Mouse (Mus musculus): ENCODE measurements around the gene Avp. TPM values are rescaled to one million over a fixed set of nuclear protein-coding genes. Genes with fewer than 3 reads are reported as not detected.

The Avp gene
- total RNA-seq (2021), result 10 to 100 TPM in 1 of 2 experiments, under 1 TPM in 1; 0.68 to 21.7 TPM
- long read RNA-seq, experiment 1, result 0 reads
- long read RNA-seq, experiment 2, result 0 reads

GRCm38 (mm10) chr2:130582552-130582951, at the start of gene Avp:
TSS of gene Avp (minus strand) at chr2:130582554.
- intact Hi-C loops (cut with DNase I), result no loop called here
- DNase-seq (ENCODE audit: low spot score in 2 of 2), result no peak

DNA sequence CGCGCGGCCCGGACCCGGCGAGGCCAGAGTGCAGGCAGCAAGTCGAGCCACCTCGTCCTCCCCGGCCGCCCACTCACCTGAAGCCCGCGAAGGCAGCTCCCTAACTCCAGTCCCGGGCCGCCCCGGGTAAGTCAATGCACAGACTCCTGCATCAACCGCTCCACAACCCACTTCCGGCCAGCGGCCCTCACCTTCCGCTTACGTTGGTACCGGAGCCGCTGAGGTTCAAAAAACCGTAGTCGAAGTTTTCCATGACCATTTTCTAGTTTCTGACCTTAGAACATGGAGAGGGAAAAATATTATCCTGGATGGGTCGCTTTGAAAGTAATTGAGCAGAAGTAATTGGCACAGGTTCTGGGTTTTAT, 47.5 kb upstream of the Avp start, which contains the start of the genes Fastkd5 and Ubox5:
Gene Fastkd5, minus strand, starts transcription at position 189 of the 365 bp plus-strand sequence.
Gene Ubox5, minus strand, starts transcription at position 200 of the 365 bp plus-strand sequence.
- DNase-seq (ENCODE audit: low spot score in 2 of 2), result peak; percentile 86 to 92
- intact Hi-C loops (cut with DNase I), result no loop called here

GRCm38 (mm10) chr2:130629080-130629838, 46.9 kb upstream of the Avp start:
- intact Hi-C loops (cut with DNase I), result no loop called here
- no peak for DNase-seq (ENCODE audit: low spot score in 2 of 2)

DNA sequence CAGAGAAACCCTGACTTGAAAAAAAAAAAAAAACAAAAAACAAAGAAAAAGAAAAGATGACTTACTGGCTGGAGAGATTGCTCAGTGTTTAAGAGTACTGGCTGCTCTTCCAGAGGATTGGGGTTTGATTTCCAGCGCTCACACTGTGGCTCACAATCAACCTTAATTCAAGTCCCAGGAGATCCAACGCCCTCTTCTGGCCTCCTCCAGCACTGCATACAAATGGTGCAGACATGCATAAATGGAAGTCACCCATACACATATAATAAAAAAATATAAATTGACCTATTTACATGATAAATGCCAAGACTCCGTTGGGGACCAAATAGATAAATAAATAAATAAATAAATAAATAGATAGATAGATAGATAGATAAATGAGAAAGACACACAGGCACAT, 46.1 kb upstream of the Avp start:
- no peak for DNase-seq (ENCODE audit: low spot score in 2 of 2)
- intact Hi-C loops (cut with DNase I), result no loop called here

DNA sequence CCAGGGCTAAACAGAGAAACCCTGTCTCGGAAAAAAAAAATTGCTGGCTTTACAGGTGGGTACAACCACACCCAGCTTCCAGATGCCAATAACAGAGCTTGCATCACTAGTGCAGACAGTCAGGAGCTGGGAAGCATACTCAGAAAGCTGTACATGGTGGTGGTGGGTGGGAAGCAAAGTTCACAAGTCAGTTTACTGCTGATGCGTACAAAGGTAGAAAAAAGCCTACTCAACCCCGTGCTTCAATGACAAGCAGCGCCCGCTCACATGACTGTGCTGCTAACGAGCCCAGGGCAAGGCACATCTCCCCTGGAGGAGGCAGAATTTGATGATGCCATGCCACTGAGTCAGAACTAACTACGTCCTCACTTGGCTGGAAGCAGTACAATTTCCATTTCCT, 36.6 kb upstream of the Avp start:
- intact Hi-C loops (cut with DNase I), result no loop called here
- no peak for DNase-seq (ENCODE audit: low spot score in 2 of 2)

DNA sequence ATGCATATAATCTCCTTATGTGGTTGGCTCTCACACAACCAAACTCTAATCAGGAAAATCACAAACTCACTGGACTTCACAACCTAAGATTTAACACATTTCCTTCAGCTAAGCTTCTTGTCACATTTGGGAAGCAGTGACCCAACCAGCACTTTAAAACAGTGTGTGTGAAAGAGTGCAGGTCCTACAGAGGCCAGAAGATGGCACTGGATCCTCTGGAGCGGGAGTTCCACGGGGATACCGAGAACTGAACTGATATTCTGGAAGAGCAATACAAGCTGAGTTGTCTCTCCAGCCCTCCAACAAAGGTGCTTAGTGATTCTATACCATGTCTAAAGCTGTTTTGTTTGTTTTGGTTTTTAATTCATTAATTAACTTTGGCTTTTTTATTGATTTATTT, 30.7 kb upstream of the Avp start:
- no peak for DNase-seq (ENCODE audit: low spot score in 2 of 2)
- intact Hi-C loops (cut with DNase I), result no loop called here

GRCm38 (mm10) chr2:130602195-130602594, 19.8 kb upstream of the Avp start:
- DNase-seq (ENCODE audit: low spot score in 2 of 2), result no peak
- intact Hi-C loops (cut with DNase I), result no loop called here

DNA sequence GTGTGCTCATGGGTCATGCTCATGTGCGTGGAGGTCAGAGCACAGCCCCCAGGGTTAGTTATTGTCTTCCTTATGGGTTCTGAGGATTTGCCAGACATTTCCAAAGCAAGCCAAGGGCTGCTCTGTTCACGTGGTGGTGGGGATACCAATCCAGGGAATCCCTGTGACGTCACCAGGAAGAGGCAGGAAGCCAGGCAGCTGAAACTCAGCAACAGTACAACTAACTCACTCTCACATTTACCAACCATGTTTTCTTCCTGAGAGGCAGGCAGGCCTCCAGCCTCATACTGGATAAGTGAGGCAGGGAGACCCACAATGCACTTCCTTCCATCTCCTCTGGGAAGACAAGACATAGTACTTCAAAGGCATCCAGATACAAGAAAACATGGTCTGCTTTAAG, 16.0 kb upstream of the Avp start:
- DNase-seq (ENCODE audit: low spot score in 2 of 2), result no peak
- intact Hi-C loops (cut with DNase I), result no loop called here

DNA sequence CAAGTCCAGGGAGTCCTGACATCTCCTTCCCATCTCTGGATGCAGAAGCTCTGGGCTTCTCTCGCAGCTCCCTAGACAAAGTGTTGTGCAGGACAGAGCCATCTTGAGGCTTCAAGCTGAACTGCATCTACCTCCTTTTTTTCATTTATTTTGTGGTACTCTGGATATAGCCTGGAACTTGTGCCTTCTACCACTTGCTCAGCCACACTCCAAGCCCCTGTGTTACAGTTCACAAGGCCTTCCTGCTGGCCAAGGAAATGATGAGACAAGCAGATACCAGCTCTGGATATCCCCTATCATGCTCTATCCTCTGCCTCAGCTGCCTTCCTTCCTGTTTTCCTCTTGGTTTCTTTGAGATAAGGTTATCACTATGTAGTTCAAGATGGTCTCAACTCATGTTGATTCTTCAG, 15.3 kb upstream of the Avp start:
- peak; percentile 62 to 70 for DNase-seq (ENCODE audit: low spot score in 2 of 2)
- intact Hi-C loops (cut with DNase I), result no loop called here

DNA sequence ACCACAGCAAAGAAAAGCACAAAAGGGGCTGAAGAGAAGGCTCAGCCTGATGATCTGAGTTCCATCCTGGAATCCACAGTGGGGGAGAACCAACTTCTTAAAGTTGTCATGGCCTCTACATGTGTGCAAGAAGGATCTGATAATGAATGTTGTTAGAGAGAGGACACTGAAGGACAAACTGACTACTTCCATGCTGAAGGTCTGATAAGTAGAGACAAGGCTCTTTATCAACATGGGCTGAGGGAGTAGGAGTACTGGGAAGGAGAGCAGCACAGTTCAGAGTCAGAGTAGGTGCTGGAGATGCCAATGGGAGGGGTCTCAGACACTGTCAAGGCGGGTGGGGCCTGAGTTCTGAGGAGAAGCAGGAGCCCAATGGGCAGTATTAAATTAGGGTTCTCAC, 13.2 kb upstream of the Avp start:
- DNase-seq (ENCODE audit: low spot score in 2 of 2), result no peak
- intact Hi-C loops (cut with DNase I), result no loop called here

DNA sequence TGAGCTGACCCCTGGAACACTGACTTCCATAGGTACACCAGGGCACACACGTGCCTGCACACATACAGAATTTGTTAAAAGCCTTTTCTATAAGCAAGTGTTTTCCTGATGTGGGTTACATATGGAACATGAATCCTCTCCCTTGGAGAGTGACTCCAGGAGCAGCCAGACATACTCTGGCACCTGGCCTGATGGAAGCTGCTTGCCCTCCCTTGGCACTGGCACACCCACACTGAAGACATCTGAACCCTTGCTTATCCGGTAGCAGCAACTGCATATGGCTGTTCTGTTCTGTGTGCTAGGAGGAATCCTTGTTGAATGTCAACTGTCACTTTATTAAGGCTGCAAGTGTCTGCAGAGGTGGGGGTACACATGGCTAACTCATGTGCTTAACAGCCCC, 8.7 kb upstream of the Avp start:
- intact Hi-C loops (cut with DNase I), result no loop called here
- no peak for DNase-seq (ENCODE audit: low spot score in 2 of 2)

DNA sequence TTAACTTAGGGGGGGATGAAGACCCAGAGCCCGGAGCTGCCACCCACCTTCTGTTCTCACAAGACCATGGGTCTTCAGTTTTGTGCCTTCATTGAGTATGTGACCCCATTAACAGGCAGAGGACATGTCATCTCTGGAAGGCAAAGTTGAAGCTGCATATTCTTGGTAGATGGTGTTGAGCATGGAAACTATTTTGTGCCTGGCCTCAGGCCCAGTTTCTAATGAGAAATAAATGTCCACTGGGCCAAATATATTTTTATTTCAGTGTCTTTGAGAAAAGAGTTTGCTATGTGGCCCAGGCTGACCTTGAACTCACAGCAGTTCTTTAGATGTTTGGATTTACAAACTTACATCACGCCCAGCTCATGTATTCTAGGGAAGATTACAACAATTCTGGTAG, 7.4 kb upstream of the Avp start:
- intact Hi-C loops (cut with DNase I), result no loop called here

GRCm38 (mm10) chr2:130589157-130589556, 6.8 kb upstream of the Avp start:
- intact Hi-C loops (cut with DNase I), result no loop called here
- DNase-seq (ENCODE audit: low spot score in 2 of 2), result no peak

More for the DNA sequence above, 7.4 kb upstream of the Avp start:
- DNase-seq (ENCODE audit: low spot score in 2 of 2), result no peak

DNA sequence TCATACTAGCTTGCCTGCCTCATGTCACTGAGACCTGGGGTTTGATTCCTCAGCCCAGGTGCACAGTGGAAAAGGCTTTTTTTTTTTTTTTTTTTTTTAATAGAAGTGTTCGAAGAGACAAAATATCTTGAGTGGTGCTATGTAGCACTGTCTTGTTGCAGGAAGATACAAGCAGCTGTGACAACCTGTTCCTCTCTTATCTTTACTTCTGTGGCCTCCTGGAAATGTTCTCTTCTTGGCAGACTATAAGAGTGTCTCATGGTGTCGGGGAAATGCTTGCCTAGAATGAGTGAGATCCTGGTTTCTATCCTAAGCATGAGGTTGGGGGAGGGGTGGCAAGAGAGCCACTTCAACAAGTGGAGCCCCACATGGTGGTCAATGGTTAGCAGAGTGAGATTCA, 6.0 kb upstream of the Avp start:
- DNase-seq (ENCODE audit: low spot score in 2 of 2), result no peak
- intact Hi-C loops (cut with DNase I), result no loop called here

DNA sequence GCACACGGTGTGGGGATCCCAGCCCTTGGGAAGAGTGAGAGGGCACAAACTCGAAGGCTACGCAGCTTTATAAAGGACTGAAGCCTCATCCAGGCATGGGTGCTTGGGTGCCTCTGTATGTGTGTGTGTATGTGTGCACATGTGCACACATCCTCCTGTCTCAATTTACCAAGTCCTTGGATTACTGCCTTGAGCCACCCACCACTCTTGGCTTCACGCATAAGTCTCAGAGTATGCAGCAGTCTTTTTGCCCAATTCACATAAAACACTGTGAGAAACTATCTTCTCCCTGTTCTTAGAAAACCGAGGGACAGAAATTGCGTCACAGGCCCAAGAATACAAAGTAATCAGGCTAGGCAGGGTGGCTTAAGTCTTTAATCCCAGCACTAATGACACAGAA, 3.7 kb upstream of the Avp start:
- intact Hi-C loops (cut with DNase I), result no loop called here

DNA sequence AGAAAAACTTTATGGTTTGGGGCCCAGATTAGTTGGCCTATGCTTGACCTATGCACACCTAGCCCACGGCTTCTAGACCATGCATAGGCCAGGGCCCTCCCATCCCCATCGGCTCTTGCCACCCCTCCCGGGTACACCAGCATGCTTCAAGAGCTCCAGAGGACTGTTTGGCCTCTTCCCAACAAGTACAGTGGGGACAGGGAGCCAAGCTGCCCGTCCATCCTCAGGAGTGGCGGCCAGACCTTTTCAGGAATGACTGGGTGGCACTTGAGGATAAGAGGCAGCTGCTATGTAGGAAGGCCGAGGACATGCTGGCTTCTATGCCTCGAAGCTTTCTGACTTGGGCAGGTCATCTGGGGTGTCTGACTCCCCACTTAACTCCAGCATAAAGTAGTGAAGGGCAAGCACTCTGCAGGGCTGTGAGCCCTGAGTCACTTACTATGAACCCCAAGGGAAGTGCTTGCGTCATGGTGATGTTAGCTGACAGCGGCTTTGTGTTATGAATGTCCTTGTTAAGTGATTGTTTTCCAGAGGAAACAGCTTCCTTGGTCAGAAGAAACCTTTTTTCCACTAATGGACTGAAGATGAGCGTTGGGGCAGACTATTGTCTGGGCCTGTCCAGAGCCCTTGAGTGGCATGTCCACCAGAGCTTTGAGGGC, 1.7 kb upstream of the Avp start:
- intact Hi-C loops (cut with DNase I), result no loop called here

More for the DNA sequence above, 3.7 kb upstream of the Avp start:
- peak; percentile 54 to 87 for DNase-seq (ENCODE audit: low spot score in 2 of 2)

DNA sequence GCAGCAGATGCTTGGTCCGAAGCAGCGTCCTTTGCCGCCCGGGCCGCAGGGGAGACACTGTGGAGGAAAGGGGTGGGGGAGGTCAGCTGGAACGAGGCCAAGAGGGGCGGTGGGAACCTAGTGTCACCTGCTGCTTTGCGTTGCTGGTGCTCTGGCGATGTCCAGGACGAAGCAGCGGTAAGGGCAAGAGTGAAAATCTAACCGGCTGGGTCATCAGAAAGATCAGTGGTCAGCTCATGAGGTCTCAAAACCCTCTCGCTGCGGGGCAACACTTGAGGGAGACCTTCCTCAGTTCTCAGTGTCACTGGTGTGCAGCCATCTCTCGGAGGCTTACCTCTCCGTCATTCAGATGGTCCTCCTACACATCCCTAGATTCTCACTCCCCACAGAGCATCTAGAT, 1.2 kb downstream of the Avp start:
- intact Hi-C loops (cut with DNase I), result no loop called here
- DNase-seq (ENCODE audit: low spot score in 2 of 2), result no peak

More for the DNA sequence above, 1.7 kb upstream of the Avp start:
- no peak for DNase-seq (ENCODE audit: low spot score in 2 of 2)

DNA sequence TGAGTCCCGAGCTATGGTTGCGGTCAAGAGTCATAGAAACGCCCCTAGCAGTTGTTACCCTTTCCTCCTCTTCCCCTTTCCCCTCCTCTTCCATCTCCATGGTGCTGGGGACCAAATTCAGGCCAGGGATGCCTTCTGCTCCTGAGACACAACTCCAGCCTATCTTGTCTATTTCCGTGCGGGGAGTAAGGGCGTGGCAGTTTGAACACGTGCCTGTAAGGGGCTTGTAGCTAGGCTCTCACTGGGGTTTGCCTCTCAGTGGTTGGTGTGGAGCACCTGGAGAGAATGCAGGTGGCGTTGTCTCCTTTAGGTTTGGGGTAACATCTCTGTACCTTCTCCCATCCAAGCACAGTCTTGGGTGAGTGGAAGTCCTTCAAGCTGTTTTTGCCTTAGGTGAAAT, 2.6 kb downstream of the Avp start:
- DNase-seq (ENCODE audit: low spot score in 2 of 2), result no peak
- intact Hi-C loops (cut with DNase I), result no loop called here

DNA sequence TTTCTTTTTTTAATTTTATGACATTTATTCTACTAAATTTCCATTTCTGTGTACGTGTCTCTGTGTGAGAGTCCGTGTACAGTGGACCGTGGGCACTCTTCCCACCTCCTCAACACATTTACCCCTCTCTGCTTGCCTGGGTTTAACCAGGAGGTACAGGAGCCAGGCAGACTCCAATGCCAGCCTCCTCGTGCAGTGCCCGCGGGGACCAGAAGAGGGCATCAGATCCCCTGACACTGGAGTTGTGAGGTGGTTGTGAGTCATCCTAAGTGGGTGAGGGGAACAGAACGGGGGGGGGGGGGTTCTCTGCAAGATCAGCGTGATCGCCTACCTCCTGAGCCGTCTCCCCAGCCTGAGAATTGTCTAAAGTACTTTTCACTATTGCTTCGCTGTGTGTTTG, 4.2 kb downstream of the Avp start:
- intact Hi-C loops (cut with DNase I), result no loop called here
- peak; percentile 66 to 69 for DNase-seq (ENCODE audit: low spot score in 2 of 2)

DNA sequence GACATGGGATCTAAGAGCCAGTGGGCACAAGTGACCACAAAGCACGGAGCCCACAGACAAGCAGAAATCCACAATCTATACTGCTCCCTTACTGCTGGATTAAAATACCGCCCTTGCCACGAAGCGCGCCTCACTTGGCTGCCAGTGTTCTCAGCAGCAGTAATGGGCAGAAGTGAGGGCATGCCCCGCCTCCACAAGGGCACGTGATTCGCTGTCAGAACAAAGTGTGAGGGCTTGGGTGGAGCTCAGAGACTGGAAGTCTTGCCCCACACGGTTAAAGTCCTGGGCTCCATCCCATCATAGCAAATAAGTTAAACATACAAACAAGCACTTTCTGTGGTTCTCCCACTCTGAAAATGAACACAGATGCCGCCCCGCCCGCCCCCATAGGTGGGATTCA, 4.7 kb downstream of the Avp start:
- intact Hi-C loops (cut with DNase I), result no loop called here
- no peak for DNase-seq (ENCODE audit: low spot score in 2 of 2)

GRCm38 (mm10) chr2:130577021-130577420, 5.3 kb downstream of the Avp start:
- no peak for DNase-seq (ENCODE audit: low spot score in 2 of 2)

More at GRCm38 (mm10) chr2:130577021-130577420, 5.3 kb downstream of the Avp start:
- intact Hi-C loops (cut with DNase I), result no loop called here

All from left cerebral cortex, postnatal 14 days (tissue).